Mouse (Mus musculus): ENCODE results near the gene Phc2. TPM values are rescaled to one million over a fixed set of nuclear protein-coding genes. Genes with fewer than 3 reads are reported as not detected.

The Phc2 gene
- total RNA-seq, 2 experiments from 2014 or later: 84.8 to 90.6 TPM

- DNase-seq (ENCODE audit: extremely low spot score in 1 of 2, low spot score in 2 of 2): no peak
- no peak overlapping the region for H3K4me3 ChIP-seq
- intact Hi-C loops (cut with DNase I): no loop called here
- TF ChIP-seq CTCF (IDR thresholded peaks at IDR 0.05): no peak
- H3K27ac ChIP-seq: no peak overlapping the region
Measured at GRCm38 (mm10) chr4:128801675-128802465, 147.4 kb downstream of the Phc2 start.

Other genes with a start within 250 kb of the Phc2 start
- gene Zscan20, start 44.6 kb upstream of the Phc2 start, total RNA-seq (2021): 1 to 10 TPM; 8.2 to 9.4 TPM
- under 1 TPM; 0.63 to 1.00 TPM for gene Tlr12, start 36.1 kb upstream of the Phc2 start, total RNA-seq (2021)
- gene A3galt2, start 100.7 kb downstream of the Phc2 start, total RNA-seq (2021): under 1 TPM; 0.27 to 0.54 TPM
- gene Zfp362, start 151.3 kb downstream of the Phc2 start, total RNA-seq (2021): 10 to 100 TPM; 27.1 to 28.1 TPM
- 10 to 100 TPM; 15.3 to 18.8 TPM for gene Trim62, start 228.9 kb downstream of the Phc2 start, total RNA-seq (2021)

Data from left cerebral cortex, adult 2 months (tissue).